Mouse (Mus musculus) thymus, adult 2 months (tissue): Measurements from ENCODE around the gene Hist1h2ao.
"Not testable (repeated sequence)": the region's sequence is repeated elsewhere in the genome, so short reads cannot be mapped to it uniquely, and the experiment has no call there.

Experiments used
- CTCF ChIP-seq: fragments of 200-500 bp; IDR thresholded peaks from 2 replicates; pipeline ENCODE4 v1.5.1; 2012; ENCODE audit warnings: mild to moderate bottlenecking, control low read depth, low read length, moderate library complexity, borderline replicate concordance; ENCODE audit not compliant: control insufficient read depth, poor library complexity, insufficient read depth; ENCODE audit errors: extremely low read depth
- POLR2A ChIP-seq: fragments of 200-500 bp; IDR thresholded peaks from 2 replicates; pipeline ENCODE4 v1.6.1; 2012; ENCODE audit warnings: mild to moderate bottlenecking, low read length, control low read depth, moderate library complexity; ENCODE audit not compliant: control insufficient read depth, poor library complexity, insufficient read depth; ENCODE audit errors: extremely low read depth

DNA sequence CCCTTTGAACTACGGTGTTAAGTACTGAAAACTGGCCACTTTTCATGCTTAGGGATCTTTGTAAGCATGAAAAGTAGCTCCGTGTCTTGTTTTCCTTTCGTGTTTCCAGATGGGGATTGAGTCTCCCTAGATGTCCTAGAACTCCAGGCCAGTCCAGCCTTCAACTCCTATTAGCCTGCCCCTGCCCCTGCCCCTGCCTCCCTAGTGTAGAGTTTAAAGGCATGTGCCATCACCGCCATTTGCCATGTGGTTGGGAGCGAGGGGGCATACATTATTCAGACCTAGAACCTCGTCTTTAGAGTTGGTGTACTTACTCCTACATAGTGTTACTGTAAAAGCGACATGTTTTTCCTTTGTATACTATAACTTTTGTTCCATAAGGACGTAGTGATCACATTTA is 809 bp downstream of the Hist1h2ao start:
- not testable (repeated sequence) for TF ChIP-seq POLR2A, CTCF
